Mouse (Mus musculus): ENCODE data around the gene Ldb2. TPM values are rescaled to one million over a fixed set of nuclear protein-coding genes. Genes with fewer than 3 reads are reported as not detected.

The Ldb2 gene
- polyA plus RNA-seq, 1 experiment from 2014 or later, result 45.4 TPM

GRCm38 (mm10) chr5:44635546-44635945 lies 163.9 kb downstream of the Ldb2 start:
- no peak overlapping the region for H3K4me2 ChIP-seq (replicated peaks)
- H3K9me3 ChIP-seq, result no peaks in the 10 kb centered on the region
- no peak overlapping the region for H3K4me3 ChIP-seq
- H3K9ac ChIP-seq, result no peak overlapping the region
- H3K27ac ChIP-seq, result no peak overlapping the region
- H3K36me3 ChIP-seq, result no peaks in the 10 kb centered on the region
- 0 out of 2 replicates have a peak, but pooled peaks cover 5% of the 10 kb centered on the region for H3K4me1 ChIP-seq
- H3K27me3 ChIP-seq, result no peaks in the 10 kb centered on the region
- ATAC-seq (ENCODE audit: insufficient number of reproducible peaks, insufficient read depth, low FRiP score, low TSS enrichment), result no peak
- 49% methylated on average over 6 of the region's 6 CpGs for WGBS

- H3K27ac ChIP-seq, result no peak overlapping the region
- H3K9me3 ChIP-seq, result no peaks in the 10 kb centered on the region
- no peaks in the 10 kb centered on the region for H3K27me3 ChIP-seq
- WGBS, result 85% methylated on average over 3 of the region's 3 CpGs
- 0 out of 2 replicates have a peak, but pooled peaks cover 5% of the 10 kb centered on the region for H3K4me1 ChIP-seq
- no peak overlapping the region for H3K9ac ChIP-seq
- no peak for ATAC-seq (ENCODE audit: insufficient number of reproducible peaks, insufficient read depth, low FRiP score, low TSS enrichment)
- no peak overlapping the region for H3K4me3 ChIP-seq
- no peaks in the 10 kb centered on the region for H3K36me3 ChIP-seq
- H3K4me2 ChIP-seq (replicated peaks), result no peak overlapping the region
These were observed 170.3 kb downstream of the Ldb2 start for GRCm38 (mm10) chr5:44629034-44629625.

GRCm38 (mm10) chr5:44627487-44627886 lies 172.0 kb downstream of the Ldb2 start:
- H3K27me3 ChIP-seq, result no peaks in the 10 kb centered on the region
- no peak overlapping the region for H3K27ac ChIP-seq
- no peak overlapping the region for H3K9ac ChIP-seq
- ATAC-seq (ENCODE audit: insufficient number of reproducible peaks, insufficient read depth, low FRiP score, low TSS enrichment), result no peak
- H3K4me2 ChIP-seq (replicated peaks), result no peak overlapping the region
- no peaks in the 10 kb centered on the region for H3K9me3 ChIP-seq
- 84% methylated on average over 5 of the region's 5 CpGs for WGBS
- H3K36me3 ChIP-seq, result no peaks in the 10 kb centered on the region
- H3K4me3 ChIP-seq, result no peak overlapping the region
- H3K4me1 ChIP-seq, result no peaks in the 10 kb centered on the region

GRCm38 (mm10) chr5:44626885-44627284 lies 172.6 kb downstream of the Ldb2 start:
- no peak overlapping the region for H3K9ac ChIP-seq
- H3K4me3 ChIP-seq, result no peak overlapping the region
- no peak overlapping the region for H3K4me2 ChIP-seq (replicated peaks)
- H3K27me3 ChIP-seq, result no peaks in the 10 kb centered on the region
- ATAC-seq (ENCODE audit: insufficient number of reproducible peaks, insufficient read depth, low FRiP score, low TSS enrichment), result no peak
- H3K4me1 ChIP-seq, result no peaks in the 10 kb centered on the region
- no peaks in the 10 kb centered on the region for H3K36me3 ChIP-seq
- no peak overlapping the region for H3K27ac ChIP-seq
- no peaks in the 10 kb centered on the region for H3K9me3 ChIP-seq
- WGBS, result 86% methylated on average over 2 of the region's 2 CpGs

- Histone ChIP-seq H3K36me3 (no peaks in the 10 kb centered on the region), H3K27me3 (no peaks in the 10 kb centered on the region), H3K4me2 (replicated peaks) (no peak overlapping the region), H3K9ac (no peak overlapping the region), H3K9me3 (no peaks in the 10 kb centered on the region), H3K4me3 (no peak overlapping the region), H3K4me1 (no peaks in the 10 kb centered on the region), H3K27ac (no peak overlapping the region)
- no peak for ATAC-seq (ENCODE audit: insufficient number of reproducible peaks, insufficient read depth, low FRiP score, low TSS enrichment)
- 70% methylated on average over 2 of the region's 2 CpGs for WGBS
These were observed 173.4 kb downstream of the Ldb2 start for GRCm38 (mm10) chr5:44626114-44626513.

- WGBS, result 93% methylated on average over 7 of the region's 7 CpGs
- Histone ChIP-seq H3K27ac (no peak overlapping the region), H3K4me3 (no peak overlapping the region), H3K4me1 (no peaks in the 10 kb centered on the region), H3K4me2 (replicated peaks) (no peak overlapping the region), H3K9ac (no peak overlapping the region), H3K36me3 (no peaks in the 10 kb centered on the region), H3K27me3 (no peaks in the 10 kb centered on the region), H3K9me3 (no peaks in the 10 kb centered on the region)
- no peak for ATAC-seq (ENCODE audit: insufficient number of reproducible peaks, insufficient read depth, low FRiP score, low TSS enrichment)
These were observed 183.8 kb downstream of the Ldb2 start for GRCm38 (mm10) chr5:44615677-44616076.

DNA sequence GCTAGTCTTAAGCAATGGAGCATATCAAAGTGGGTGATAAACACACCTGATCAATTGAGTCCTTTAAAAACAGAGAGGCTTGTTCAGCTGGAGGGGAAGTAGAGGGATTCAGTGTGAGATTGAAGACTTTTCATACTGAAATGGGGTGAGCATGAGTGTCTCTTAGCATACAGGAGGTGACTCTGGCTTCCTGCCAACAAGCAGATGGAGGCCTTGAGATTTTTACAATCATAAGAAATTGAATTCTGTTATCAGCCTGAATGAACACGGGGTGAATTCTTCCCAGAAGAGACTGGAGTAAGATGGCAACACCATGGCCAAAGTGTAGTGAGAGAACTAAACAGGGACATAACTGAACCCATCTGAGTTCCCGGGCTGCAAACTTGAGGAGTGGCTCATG lies 190.6 kb downstream of the Ldb2 start:
- WGBS, result 62% methylated on average over 2 of the region's 2 CpGs

GRCm38 (mm10) chr5:44601340-44601739 lies 198.1 kb downstream of the Ldb2 start:
- Histone ChIP-seq H3K4me3 (no peak overlapping the region), H3K9me3 (no peaks in the 10 kb centered on the region), H3K4me2 (replicated peaks) (no peak overlapping the region), H3K27ac (no peak overlapping the region), H3K4me1 (no peaks in the 10 kb centered on the region), H3K36me3 (no peaks in the 10 kb centered on the region), H3K27me3 (no peaks in the 10 kb centered on the region), H3K9ac (no peak overlapping the region)
- ATAC-seq (ENCODE audit: insufficient number of reproducible peaks, insufficient read depth, low FRiP score, low TSS enrichment), result no peak
- 90% methylated on average over 1 of the region's 1 CpGs for WGBS

More for the DNA sequence above, 190.6 kb downstream of the Ldb2 start:
- Histone ChIP-seq H3K9me3 (no peaks in the 10 kb centered on the region), H3K36me3 (no peaks in the 10 kb centered on the region), H3K27me3 (no peaks in the 10 kb centered on the region), H3K9ac (no peak overlapping the region), H3K4me1 (no peaks in the 10 kb centered on the region), H3K27ac (no peak overlapping the region), H3K4me3 (no peak overlapping the region), H3K4me2 (replicated peaks) (no peak overlapping the region)
- ATAC-seq (ENCODE audit: insufficient number of reproducible peaks, insufficient read depth, low FRiP score, low TSS enrichment), result no peak

- Histone ChIP-seq H3K36me3 (no peaks in the 10 kb centered on the region), H3K27me3 (no peaks in the 10 kb centered on the region), H3K27ac (peak overlapping the region; percentile 81), H3K4me3 (no peak overlapping the region), H3K4me1 (peaks cover 25% of the 10 kb centered on the region), H3K9me3 (no peaks in the 10 kb centered on the region), H3K9ac (no peak overlapping the region), H3K4me2 (replicated peaks) (0 out of 2 replicates have a peak overlapping the region, but pooled peaks have one; percentile 2)
- ATAC-seq (ENCODE audit: insufficient number of reproducible peaks, insufficient read depth, low FRiP score, low TSS enrichment), result no peak
- WGBS, result 49% methylated on average over 15 of the region's 15 CpGs
These were observed 205.8 kb downstream of the Ldb2 start for GRCm38 (mm10) chr5:44593522-44594218.

- no peaks in the 10 kb centered on the region for H3K9me3 ChIP-seq
- H3K4me3 ChIP-seq, result no peak overlapping the region
- no peak overlapping the region for H3K9ac ChIP-seq
- peaks cover 31% of the 10 kb centered on the region for H3K4me1 ChIP-seq
- no peaks in the 10 kb centered on the region for H3K27me3 ChIP-seq
- no peak overlapping the region for H3K4me2 ChIP-seq (replicated peaks)
- no peaks in the 10 kb centered on the region for H3K36me3 ChIP-seq
- WGBS, result 80% methylated on average over 3 of the region's 3 CpGs
- ATAC-seq (ENCODE audit: insufficient number of reproducible peaks, insufficient read depth, low FRiP score, low TSS enrichment), result no peak
- no peak overlapping the region for H3K27ac ChIP-seq
These were observed 208.7 kb downstream of the Ldb2 start for GRCm38 (mm10) chr5:44590750-44591149.

DNA sequence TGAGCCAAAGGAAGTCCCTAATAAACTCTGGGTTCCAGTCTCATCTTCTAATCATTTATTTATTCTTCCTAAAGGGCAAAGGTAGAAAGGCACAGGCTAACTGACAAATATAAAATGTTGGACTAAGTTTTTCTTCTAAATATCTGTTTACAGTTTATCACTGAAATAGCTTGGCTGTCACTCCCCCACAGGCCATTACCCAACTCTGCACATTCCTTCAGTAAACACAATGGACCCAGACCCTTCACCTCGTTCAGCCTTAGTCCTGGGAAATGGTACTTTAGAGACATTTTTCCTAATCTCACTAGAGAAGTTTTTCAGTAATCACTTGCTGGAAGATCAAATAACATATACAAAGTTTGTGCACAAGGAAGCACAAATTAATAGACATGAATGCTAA lies 210.2 kb downstream of the Ldb2 start:
- Histone ChIP-seq H3K9me3 (no peaks in the 10 kb centered on the region), H3K27me3 (no peaks in the 10 kb centered on the region), H3K4me2 (replicated peaks) (no peak overlapping the region), H3K27ac (no peak overlapping the region), H3K4me1 (peaks cover 28% of the 10 kb centered on the region), H3K36me3 (no peaks in the 10 kb centered on the region), H3K9ac (no peak overlapping the region), H3K4me3 (no peak overlapping the region)
- WGBS, result 15% methylated on average over 1 of the region's 1 CpGs
- no peak for ATAC-seq (ENCODE audit: insufficient number of reproducible peaks, insufficient read depth, low FRiP score, low TSS enrichment)

- Histone ChIP-seq H3K9me3 (no peaks in the 10 kb centered on the region), H3K4me1 (peaks cover 14% of the 10 kb centered on the region; the same call in 1 of the 2 replicates), H3K4me2 (replicated peaks) (no peak overlapping the region), H3K4me3 (no peak overlapping the region), H3K27ac (peak overlapping the region; percentile 64; the same call in 1 of the 2 replicates), H3K36me3 (no peaks in the 10 kb centered on the region), H3K27me3 (no peaks in the 10 kb centered on the region), H3K9ac (no peak overlapping the region)
- ATAC-seq (ENCODE audit: insufficient number of reproducible peaks, insufficient read depth, low FRiP score, low TSS enrichment), result no peak
- 19% methylated on average over 5 of the region's 5 CpGs for WGBS
These were observed 212.9 kb downstream of the Ldb2 start for GRCm38 (mm10) chr5:44586571-44586970.
